Comparison of ENCODE assay signal across 34 mouse cellular contexts in genomic region chr16:50596679-50597078, GRCm38 (mm10). TPM values are rescaled to one million over a fixed set of nuclear protein-coding genes. Genes with fewer than 3 reads are reported as not detected.
A peak's percentile ranks its signal among the peaks of the same experiment; 100 is the strongest.
DNase-seq lines count a peak whose midpoint lies in the region; ATAC-seq and TF ChIP-seq lines count a peak whose summit lies in the region.
"Had no signal": no experiment of that assay in that cellular context is flagged by ENCODE, and none has a peak within 500 bp of the region (broad histone marks: within the 10 kb centered on the region; RNA-seq: fewer than 3 reads in every experiment).

No protein-coding gene starts in this region.

- dilution Hi-C loops in CH12.LX (cut with MboI; ENCODE audit: extremely low pct_ligation_motif_present, extremely low pct_unique_long_range_greater_than_20kb, low sequenced_read_pairs): no loop called here

- in situ Hi-C loops in CH12.LX (cut with MboI; ENCODE audit: low pct_ligation_motif_present, low pct_unique_long_range_greater_than_20kb, low sequenced_read_pairs): no loop called here

- peak; percentile 17; the same call in 1 of the 2 replicates for ATAC-seq in hindbrain, embryonic 14.5 days (ENCODE audit: low FRiP score)
- no peak for ATAC-seq in hindbrain, embryonic 11.5 days (ENCODE audit: low FRiP score)
- no peak for ATAC-seq in neural tube, embryonic 13.5 days (ENCODE audit: low read depth)
- ATAC-seq in neural tube, embryonic 15.5 days (ENCODE audit: low FRiP score): no peak
- ATAC-seq in megakaryocyte progenitor cell, adult 5-6 weeks (replicated peaks; ENCODE audit: poor library complexity): peak; percentile 37; the same call in 1 of the 2 replicates
- ATAC-seq: activated CD4-positive, CD25-positive, alpha-beta regulatory T cell, adult 4 months; CD4-positive, CD25-positive, alpha-beta regulatory T cell, adult 4 months; forebrain, embryonic 13.5 days; forebrain, embryonic 16.5 days; hindbrain, embryonic 16.5 days; intestine, embryonic 15.5 days had no signal

- TF ChIP-seq CTCF in CH12.LX (conservative IDR thresholded peaks at IDR 0.05 in 1 of 2, IDR thresholded peaks at IDR 0.05 in 1 of 2; ENCODE audit: low read depth in 2 of 2, low read length in 2 of 2): no peak

- no peak overlapping the region for H3K27ac ChIP-seq in hindbrain, embryonic 14.5 days
- no peak overlapping the region for H3K27ac ChIP-seq in hindbrain, embryonic 11.5 days (ENCODE audit: low read depth, low read length)
- peak overlapping the region; percentile 18; the same call in 1 of the 2 replicates for H3K27ac ChIP-seq in neural tube, embryonic 13.5 days (replicated peaks)
- H3K27ac ChIP-seq in neural tube, embryonic 15.5 days (replicated peaks): no peak overlapping the region
- H3K27ac ChIP-seq in CH12.LX (ENCODE audit: insufficient read depth, low read depth): no peak overlapping the region
- H3K27ac ChIP-seq: embryonic facial prominence, embryonic 13.5 days; forebrain, embryonic 13.5 days; hindbrain, embryonic 12.5 days; intestine, embryonic 15.5 days had no signal

- TF ChIP-seq EP300 in CH12.LX (IDR thresholded peaks at IDR 0.05; ENCODE audit: low read length): no peak

- H3K36me3 ChIP-seq in hindbrain, embryonic 14.5 days (replicated peaks; ENCODE audit: control insufficient read depth, insufficient read depth): no peaks in the 10 kb centered on the region
- no peaks in the 10 kb centered on the region for H3K36me3 ChIP-seq in hindbrain, embryonic 11.5 days (ENCODE audit: control insufficient read depth, insufficient read depth, low read length)
- H3K36me3 ChIP-seq in neural tube, embryonic 13.5 days: no peaks in the 10 kb centered on the region
- no peaks in the 10 kb centered on the region for H3K36me3 ChIP-seq in neural tube, embryonic 15.5 days
- no peaks in the 10 kb centered on the region for H3K36me3 ChIP-seq in CH12.LX (replicated peaks in 1 of 2; ENCODE audit: control insufficient read depth in 1 of 2, insufficient read depth in 1 of 2, low read length in 1 of 2)
- H3K36me3 ChIP-seq: embryonic facial prominence, embryonic 13.5 days; hindbrain, embryonic 12.5 days; intestine, embryonic 15.5 days had no signal

- TF ChIP-seq POLR2A in CH12.LX (IDR thresholded peaks at IDR 0.05; ENCODE audit: low read depth, low read length): no peak

- no peaks in the 10 kb centered on the region for H3K9me3 ChIP-seq in hindbrain, embryonic 14.5 days (ENCODE audit: control insufficient read depth, low read length)
- H3K9me3 ChIP-seq in hindbrain, embryonic 11.5 days (ENCODE audit: control insufficient read depth, low read length): no peaks in the 10 kb centered on the region
- H3K9me3 ChIP-seq in neural tube, embryonic 13.5 days: no peaks in the 10 kb centered on the region
- no peaks in the 10 kb centered on the region for H3K9me3 ChIP-seq in neural tube, embryonic 15.5 days (replicated peaks)
- H3K9me3 ChIP-seq in CH12.LX (replicated peaks; ENCODE audit: low read length): no peaks in the 10 kb centered on the region
- H3K9me3 ChIP-seq: embryonic facial prominence, embryonic 13.5 days; forebrain, embryonic 13.5 days; hindbrain, embryonic 12.5 days; intestine, embryonic 15.5 days had no signal

- no peak overlapping the region for H3K4me3 ChIP-seq in hindbrain, embryonic 14.5 days (replicated peaks; ENCODE audit: low read length)
- H3K4me3 ChIP-seq in hindbrain, embryonic 11.5 days (ENCODE audit: low read depth, low read length): no peak overlapping the region
- H3K4me3 ChIP-seq in neural tube, embryonic 13.5 days: no peak overlapping the region
- H3K4me3 ChIP-seq in neural tube, embryonic 15.5 days (replicated peaks): no peak overlapping the region
- H3K4me3 ChIP-seq in CH12.LX (replicated peaks in 1 of 3; ENCODE audit: low read depth in 2 of 3, low read length in 2 of 3, poor library complexity in 1 of 3): no peak overlapping the region
- H3K4me3 ChIP-seq: embryonic facial prominence, embryonic 13.5 days; erythroblast, embryonic 14.5 days; forebrain, embryonic 13.5 days; hindbrain, embryonic 12.5 days; intestine, embryonic 15.5 days had no signal

- H3K9ac ChIP-seq in hindbrain, embryonic 14.5 days: no peak overlapping the region
- H3K9ac ChIP-seq in hindbrain, embryonic 11.5 days (ENCODE audit: low read depth, low read length): no peak overlapping the region
- no peak overlapping the region for H3K9ac ChIP-seq in neural tube, embryonic 13.5 days
- no peak overlapping the region for H3K9ac ChIP-seq in neural tube, embryonic 15.5 days (replicated peaks)
- no peak overlapping the region for H3K9ac ChIP-seq in CH12.LX (ENCODE audit: insufficient read depth, low read depth)
- H3K9ac ChIP-seq: embryonic facial prominence, embryonic 13.5 days; forebrain, embryonic 13.5 days; hindbrain, embryonic 12.5 days; intestine, embryonic 15.5 days had no signal

- no peak for DNase-seq in hindbrain, embryonic 14.5 days (ENCODE audit: low spot score)
- no peak for DNase-seq in hindbrain, embryonic 11.5 days (ENCODE audit: low spot score)
- DNase-seq in CH12.LX (ENCODE audit: extremely low read depth): no peak
- DNase-seq in ovary, postnatal 14 days (ENCODE audit: low spot score): no peak
- DNase-seq: adrenal gland, adult 8-10 months; adrenal gland, postnatal 25 days; cerebellum, adult 11-12 months; cerebellum, adult 8-10 months; cerebellum, postnatal 10 days; cerebellum, postnatal 36 days; gastrocnemius, postnatal 10 days; gastrocnemius, postnatal 36 days; heart, postnatal 36 days had no signal

- TF ChIP-seq RAD21 in CH12.LX (IDR thresholded peaks at IDR 0.05; ENCODE audit: low read depth, low read length): no peak

- H3K4me1 ChIP-seq in hindbrain, embryonic 14.5 days (replicated peaks; ENCODE audit: control insufficient read depth, insufficient read depth, low read length): no peaks in the 10 kb centered on the region
- no peaks in the 10 kb centered on the region for H3K4me1 ChIP-seq in hindbrain, embryonic 11.5 days (replicated peaks; ENCODE audit: control insufficient read depth, insufficient read depth, low read length)
- 0 out of 2 replicates have a peak, but pooled peaks cover 4% of the 10 kb centered on the region for H3K4me1 ChIP-seq in neural tube, embryonic 13.5 days (replicated peaks)
- H3K4me1 ChIP-seq in neural tube, embryonic 15.5 days: no peaks in the 10 kb centered on the region
- peaks cover 3 to 4% of the 10 kb centered on the region in 2 experiments; a peak in 1 of 4 replicates for H3K4me1 ChIP-seq in CH12.LX (ENCODE audit: control insufficient read depth in 1 of 2, insufficient read depth in 2 of 2)
- H3K4me1 ChIP-seq: embryonic facial prominence, embryonic 13.5 days; hindbrain, embryonic 12.5 days; intestine, embryonic 15.5 days had no signal

- no peak overlapping the region for H3K4me2 ChIP-seq in hindbrain, embryonic 14.5 days (replicated peaks)
- H3K4me2 ChIP-seq in hindbrain, embryonic 11.5 days (replicated peaks; ENCODE audit: low read depth, low read length): no peak overlapping the region
- no peak overlapping the region for H3K4me2 ChIP-seq in neural tube, embryonic 13.5 days
- H3K4me2 ChIP-seq in neural tube, embryonic 15.5 days: no peak overlapping the region
- H3K4me2 ChIP-seq in CH12.LX (ENCODE audit: insufficient read depth, low read depth, poor library complexity, severe bottlenecking): peak overlapping the region; percentile 22; the same call in 1 of the 2 replicates
- H3K4me2 ChIP-seq: embryonic facial prominence, embryonic 13.5 days; forebrain, embryonic 13.5 days; heart, embryonic 11.5 days; hindbrain, embryonic 12.5 days; intestine, embryonic 15.5 days had no signal

- H3K79me2 ChIP-seq in CH12.LX (replicated peaks; ENCODE audit: control insufficient read depth, extremely low read depth, insufficient read depth, poor library complexity, severe bottlenecking): no peaks in the 10 kb centered on the region

- peaks cover 2% of the 10 kb centered on the region; the same call in 1 of the 2 replicates for H3K27me3 ChIP-seq in hindbrain, embryonic 14.5 days (ENCODE audit: control insufficient read depth, insufficient read depth, low read length)
- H3K27me3 ChIP-seq in hindbrain, embryonic 11.5 days (ENCODE audit: control insufficient read depth, insufficient read depth, low read length): no peaks in the 10 kb centered on the region
- no peaks in the 10 kb centered on the region for H3K27me3 ChIP-seq in neural tube, embryonic 13.5 days
- no peaks in the 10 kb centered on the region for H3K27me3 ChIP-seq in neural tube, embryonic 15.5 days (replicated peaks)
- no peaks in the 10 kb centered on the region for H3K27me3 ChIP-seq in CH12.LX (replicated peaks)
- H3K27me3 ChIP-seq: embryonic facial prominence, embryonic 13.5 days; forebrain, embryonic 13.5 days; hindbrain, embryonic 12.5 days; intestine, embryonic 15.5 days had no signal

- WGBS in hindbrain, embryonic 14.5 days: 76% methylated on average over 6 of the region's 6 CpGs
- 86% methylated on average over 6 of the region's 6 CpGs for WGBS in hindbrain, embryonic 11.5 days
- WGBS in neural tube, embryonic 13.5 days: 61% methylated on average over 6 of the region's 6 CpGs
- 44% methylated on average over 6 of the region's 6 CpGs for WGBS in neural tube, embryonic 15.5 days

TF ChIP-seq in CH12.LX, 34 proteins besides CTCF, POLR2A, EP300 and RAD21 (continues in another document):
- no peak for TF ChIP-seq MAZ (IDR thresholded peaks at IDR 0.05; ENCODE audit: low read depth, low read length)
- TF ChIP-seq KAT2A (IDR thresholded peaks at IDR 0.05; ENCODE audit: insufficient replicate concordance, low read length): no peak
- no peak for TF ChIP-seq MAFK (IDR thresholded peaks at IDR 0.05; ENCODE audit: insufficient replicate concordance, low read length)
- no peak for TF ChIP-seq ZNF384 (IDR thresholded peaks at IDR 0.05; ENCODE audit: low read depth, low read length)
- no peak for TF ChIP-seq ZC3H11A (IDR thresholded peaks at IDR 0.05; ENCODE audit: low read depth, low read length)
- TF ChIP-seq JUND (conservative IDR thresholded peaks at IDR 0.05; ENCODE audit: low read depth, low read length): no peak
- no peak for TF ChIP-seq TBP (conservative IDR thresholded peaks at IDR 0.05; ENCODE audit: low read depth, low read length)
- no peak for TF ChIP-seq SIN3A (IDR thresholded peaks at IDR 0.05; ENCODE audit: low read length)
- no peak for TF ChIP-seq ETS1 (conservative IDR thresholded peaks at IDR 0.05; ENCODE audit: low read depth, low read length)
- TF ChIP-seq SMC3 (IDR thresholded peaks at IDR 0.05; ENCODE audit: low read depth, low read length): no peak
- no peak for TF ChIP-seq MAX (IDR thresholded peaks at IDR 0.05; ENCODE audit: low read length)

RNA-seq across cellular contexts. Expression of gene Ccdc54, which starts 5.7 kb away (rescaled TPM):
- polyA plus RNA-seq in hindbrain, embryonic 14.5 days (2014; fragmentation: Nextera tagmentation; extraction: Ambion mirVana): not detected in 2 replicates
- not detected in 2 replicates for polyA plus RNA-seq in hindbrain, embryonic 11.5 days (2014; fragmentation: Nextera tagmentation; extraction: Ambion mirVana)
- polyA plus RNA-seq in neural tube, embryonic 13.5 days (2015; fragmentation: Nextera tagmentation; extraction: Ambion mirVana): not detected in 2 replicates
- not detected in 2 replicates for polyA plus RNA-seq in neural tube, embryonic 15.5 days (2015; fragmentation: Nextera tagmentation; extraction: Ambion mirVana)
- not detected in 2 replicates for total RNA-seq in CH12.LX (2012; rRNA removed)
- not detected in 2 replicates for total RNA-seq in CH12.LX (2014; rRNA removed)
- polyA plus RNA-seq in CH12.LX (2012; ENCODE audit: insufficient read length, low read depth): not detected in 2 replicates
- not detected in 2 replicates for total RNA-seq in megakaryocyte progenitor cell, adult 5-6 weeks (2015)
- total RNA-seq in megakaryocyte progenitor cell, adult 5-6 weeks (2017): not detected in 2 replicates
- total RNA-seq: adrenal gland, adult 8-10 months; adrenal gland, postnatal 25 days; ES-E14; gastrocnemius, adult 18-20 months; gastrocnemius, postnatal 10 days; gastrocnemius, postnatal 36 days; granulocyte monocyte progenitor cell, adult 5-6 weeks; heart, adult 8-10 months; heart, postnatal 36 days had no signal
- polyA plus RNA-seq: activated CD4-positive, CD25-positive, alpha-beta regulatory T cell, adult 4 months; brain, embryonic 14.5 days; C2C12; CD4-positive, CD25-positive, alpha-beta regulatory T cell, adult 4 months; embryonic facial prominence, embryonic 13.5 days; erythroblast, embryonic 14.5 days; forebrain, embryonic 13.5 days; forebrain, embryonic 16.5 days; heart, embryonic 11.5 days; heart, embryonic 14.5 days; heart, postnatal 0 days; hindbrain, embryonic 12.5 days; hindbrain, embryonic 16.5 days; intestine, embryonic 15.5 days had no signal

Comparison
In these comparisons a context has a peak if more than half of its experiments do, and no peak if none do; other contexts are left out.
1. ATAC-seq: peak in hindbrain, embryonic 14.5 days (single experiment) and megakaryocyte progenitor cell, adult 5-6 weeks (single experiment); none in hindbrain, embryonic 11.5 days (single experiment), neural tube, embryonic 13.5 days (single experiment) and neural tube, embryonic 15.5 days (single experiment).